Mouse (Mus musculus): ENCODE results near the gene Mrpl44.

- TF ChIP-seq CTCF (IDR thresholded peaks at IDR 0.05): no peak
- no peak for TF ChIP-seq POLR2A (IDR thresholded peaks at IDR 0.05; ENCODE audit: insufficient read depth, low read depth, low read length)
These were observed 20.4 kb upstream of the Mrpl44 start for GRCm38 (mm10) chr1:79755376-79755775.

Data from heart, adult 2 months (tissue).